Mouse (Mus musculus): ENCODE data around the gene Snx13. TPM values are rescaled to one million over a fixed set of nuclear protein-coding genes. Genes with fewer than 3 reads are reported as not detected.

Snx13 gene
- polyA plus RNA-seq, 1 experiment from 2014 or later = 35.3 TPM

- Histone ChIP-seq H3K27ac (replicated peaks in 1 of 2; ENCODE audit: control insufficient read depth in 1 of 2, insufficient read depth in 1 of 2, low read depth in 2 of 2, low read length in 2 of 2) (no peak overlapping the region), H3K4me2 (ENCODE audit: low read length) (no peak overlapping the region), H3K27me3 (ENCODE audit: control insufficient read depth, insufficient read depth, low read length) (no peaks in the 10 kb centered on the region), H3K9ac (ENCODE audit: low read length) (no peak overlapping the region), H3K4me3 (ENCODE audit: control insufficient read depth in 1 of 2, insufficient read depth in 1 of 2, low read depth in 1 of 2, low read length in 2 of 2) (no peak overlapping the region), H3K36me3 (ENCODE audit: control insufficient read depth, insufficient read depth, low read length) (no peaks in the 10 kb centered on the region), H3K9me3 (ENCODE audit: control insufficient read depth, low read length) (no peaks in the 10 kb centered on the region), H3K4me1 (ENCODE audit: control insufficient read depth in 2 of 2, insufficient read depth in 2 of 2, low read length in 2 of 2) (no peaks in the 10 kb centered on the region; a peak in 1 of 4 replicates)
- no peak for ATAC-seq (ENCODE audit: insufficient number of reproducible peaks, insufficient read depth, low FRiP score, low read depth)
- 71% methylated on average over 4 of the region's 4 CpGs for WGBS
Measured at GRCm38 (mm10) chr12:35025916-35026432, 21.0 kb upstream of the Snx13 start.

GRCm38 (mm10) chr12:35027533-35027932 lies 19.5 kb upstream of the Snx13 start:
- H3K36me3 ChIP-seq (ENCODE audit: control insufficient read depth, insufficient read depth, low read length) = no peaks in the 10 kb centered on the region

DNA sequence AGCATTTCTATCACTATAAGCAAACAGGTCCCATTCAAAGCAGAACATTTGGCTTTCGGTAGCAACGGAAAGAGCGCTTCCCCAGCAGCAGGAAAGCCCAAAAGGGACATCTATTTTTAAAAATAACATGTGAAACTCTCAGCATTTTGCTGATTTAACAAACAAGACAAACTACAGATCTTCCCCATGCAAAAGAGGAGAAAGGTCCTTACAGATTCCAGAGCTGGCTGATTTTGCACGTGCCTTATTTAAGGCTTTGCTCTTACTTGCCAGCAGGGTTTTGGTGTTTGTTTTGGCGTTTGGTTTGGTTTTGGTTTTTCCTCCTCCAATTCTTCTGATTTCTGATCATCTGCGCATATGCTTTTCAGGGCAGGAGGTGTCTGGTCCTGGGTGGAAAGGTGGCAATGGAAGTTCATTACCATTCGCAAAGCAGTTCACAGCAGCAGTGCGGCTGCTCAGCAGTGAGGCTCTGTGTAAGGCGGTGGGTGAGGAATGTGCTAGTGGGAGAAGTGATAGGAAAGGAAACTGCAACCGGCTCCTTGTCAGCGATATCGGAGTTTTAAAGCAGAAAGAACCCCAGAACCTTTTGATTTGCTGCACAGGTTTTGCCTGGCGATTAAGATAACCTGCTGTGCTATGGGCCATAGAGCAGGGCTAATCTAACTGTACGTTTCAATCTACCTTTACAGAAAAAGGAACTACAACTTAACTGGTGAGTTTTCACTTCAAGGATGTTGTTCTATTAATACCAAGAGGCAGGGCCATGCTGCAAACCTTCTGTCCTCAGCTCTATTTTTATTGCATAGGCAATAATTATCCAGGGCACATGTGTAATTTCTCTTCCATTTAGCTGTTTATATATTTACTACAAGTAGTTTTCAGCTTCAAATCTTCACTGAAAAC lies 8.1 kb upstream of the Snx13 start:
- no peaks in the 10 kb centered on the region for H3K36me3 ChIP-seq (ENCODE audit: control insufficient read depth, insufficient read depth, low read length)
- ATAC-seq (ENCODE audit: insufficient number of reproducible peaks, insufficient read depth, low FRiP score, low read depth) = no peak

More at GRCm38 (mm10) chr12:35027533-35027932, 19.5 kb upstream of the Snx13 start:
- 57% methylated on average over 1 of the region's 1 CpGs for WGBS
- Histone ChIP-seq H3K4me3 (ENCODE audit: control insufficient read depth in 1 of 2, insufficient read depth in 1 of 2, low read depth in 1 of 2, low read length in 2 of 2) (no peak overlapping the region), H3K9ac (ENCODE audit: low read length) (no peak overlapping the region), H3K27ac (replicated peaks in 1 of 2; ENCODE audit: control insufficient read depth in 1 of 2, insufficient read depth in 1 of 2, low read depth in 2 of 2, low read length in 2 of 2) (no peak overlapping the region), H3K4me1 (ENCODE audit: control insufficient read depth in 2 of 2, insufficient read depth in 2 of 2, low read length in 2 of 2) (no peaks in the 10 kb centered on the region), H3K4me2 (ENCODE audit: low read length) (no peak overlapping the region), H3K27me3 (ENCODE audit: control insufficient read depth, insufficient read depth, low read length) (no peaks in the 10 kb centered on the region), H3K9me3 (ENCODE audit: control insufficient read depth, low read length) (no peaks in the 10 kb centered on the region)
- no peak for ATAC-seq (ENCODE audit: insufficient number of reproducible peaks, insufficient read depth, low FRiP score, low read depth)

GRCm38 (mm10) chr12:35039571-35039936 lies 7.4 kb upstream of the Snx13 start:
- H3K36me3 ChIP-seq (ENCODE audit: control insufficient read depth, insufficient read depth, low read length) = no peaks in the 10 kb centered on the region
- peak overlapping the region; percentile 39 to 88; a peak in 3 of 4 replicates for H3K27ac ChIP-seq (replicated peaks in 1 of 2; ENCODE audit: control insufficient read depth in 1 of 2, insufficient read depth in 1 of 2, low read depth in 2 of 2, low read length in 2 of 2)
- 74% methylated on average over 5 of the region's 5 CpGs for WGBS
- H3K9ac ChIP-seq (ENCODE audit: low read length) = no peak overlapping the region
- no peaks in the 10 kb centered on the region for H3K27me3 ChIP-seq (ENCODE audit: control insufficient read depth, insufficient read depth, low read length)
- ATAC-seq (ENCODE audit: insufficient number of reproducible peaks, insufficient read depth, low FRiP score, low read depth) = no peak
- H3K9me3 ChIP-seq (ENCODE audit: control insufficient read depth, low read length) = no peaks in the 10 kb centered on the region
- peaks cover 0 to 15% of the 10 kb centered on the region in 2 experiments; a peak in 3 of 4 replicates for H3K4me1 ChIP-seq (ENCODE audit: control insufficient read depth in 2 of 2, insufficient read depth in 2 of 2, low read length in 2 of 2)
- H3K4me3 ChIP-seq (ENCODE audit: control insufficient read depth in 1 of 2, insufficient read depth in 1 of 2, low read depth in 1 of 2, low read length in 2 of 2) = no peak overlapping the region
- H3K4me2 ChIP-seq (ENCODE audit: low read length) = peak overlapping the region; percentile 71

More for the DNA sequence above, 8.1 kb upstream of the Snx13 start:
- Histone ChIP-seq H3K4me3 (ENCODE audit: control insufficient read depth in 1 of 2, insufficient read depth in 1 of 2, low read depth in 1 of 2, low read length in 2 of 2) (peak overlapping the region; percentile 36 to 40), H3K9ac (ENCODE audit: low read length) (peak overlapping the region; percentile 70), H3K27ac (replicated peaks in 1 of 2; ENCODE audit: control insufficient read depth in 1 of 2, insufficient read depth in 1 of 2, low read depth in 2 of 2, low read length in 2 of 2) (peak overlapping the region; percentile 77 to 88), H3K4me1 (ENCODE audit: control insufficient read depth in 2 of 2, insufficient read depth in 2 of 2, low read length in 2 of 2) (peaks cover 0 to 13% of the 10 kb centered on the region in 2 experiments; a peak in 3 of 4 replicates), H3K27me3 (ENCODE audit: control insufficient read depth, insufficient read depth, low read length) (no peaks in the 10 kb centered on the region), H3K4me2 (ENCODE audit: low read length) (peak overlapping the region; percentile 71), H3K9me3 (ENCODE audit: control insufficient read depth, low read length) (no peaks in the 10 kb centered on the region)
- WGBS = 9% methylated on average over 14 of the region's 14 CpGs

DNA sequence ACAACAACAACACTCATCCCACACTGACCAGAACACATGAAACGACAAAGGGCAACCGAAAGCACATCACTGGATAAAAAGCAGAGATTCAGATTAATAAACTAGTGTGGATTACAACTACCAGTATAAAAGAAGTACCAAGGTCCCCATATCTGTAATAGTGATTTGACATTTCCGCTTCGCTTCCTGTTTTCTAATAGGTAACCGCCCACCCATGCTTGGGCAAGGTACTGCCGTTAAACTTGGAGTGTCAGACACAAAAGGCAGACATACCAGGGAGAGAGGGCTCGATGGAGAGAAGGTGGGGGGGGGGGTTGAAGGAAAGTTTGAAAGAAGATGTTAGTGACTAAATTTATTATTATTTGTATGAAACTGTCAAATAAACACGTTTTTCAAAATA lies 5.0 kb upstream of the Snx13 start:
- no peak overlapping the region for H3K9ac ChIP-seq (ENCODE audit: low read length)
- no peaks in the 10 kb centered on the region for H3K36me3 ChIP-seq (ENCODE audit: control insufficient read depth, insufficient read depth, low read length)
- no peak overlapping the region for H3K27ac ChIP-seq (replicated peaks in 1 of 2; ENCODE audit: control insufficient read depth in 1 of 2, insufficient read depth in 1 of 2, low read depth in 2 of 2, low read length in 2 of 2)
- 74% methylated on average over 8 of the region's 8 CpGs for WGBS
- no peak overlapping the region for H3K4me3 ChIP-seq (ENCODE audit: control insufficient read depth in 1 of 2, insufficient read depth in 1 of 2, low read depth in 1 of 2, low read length in 2 of 2)
- ATAC-seq (ENCODE audit: insufficient number of reproducible peaks, insufficient read depth, low FRiP score, low read depth) = no peak
- peaks cover 0 to 18% of the 10 kb centered on the region in 2 experiments; a peak in 3 of 4 replicates for H3K4me1 ChIP-seq (ENCODE audit: control insufficient read depth in 2 of 2, insufficient read depth in 2 of 2, low read length in 2 of 2)
- H3K9me3 ChIP-seq (ENCODE audit: control insufficient read depth, low read length) = no peaks in the 10 kb centered on the region
- no peak overlapping the region for H3K4me2 ChIP-seq (ENCODE audit: low read length)
- no peaks in the 10 kb centered on the region for H3K27me3 ChIP-seq (ENCODE audit: control insufficient read depth, insufficient read depth, low read length)

DNA sequence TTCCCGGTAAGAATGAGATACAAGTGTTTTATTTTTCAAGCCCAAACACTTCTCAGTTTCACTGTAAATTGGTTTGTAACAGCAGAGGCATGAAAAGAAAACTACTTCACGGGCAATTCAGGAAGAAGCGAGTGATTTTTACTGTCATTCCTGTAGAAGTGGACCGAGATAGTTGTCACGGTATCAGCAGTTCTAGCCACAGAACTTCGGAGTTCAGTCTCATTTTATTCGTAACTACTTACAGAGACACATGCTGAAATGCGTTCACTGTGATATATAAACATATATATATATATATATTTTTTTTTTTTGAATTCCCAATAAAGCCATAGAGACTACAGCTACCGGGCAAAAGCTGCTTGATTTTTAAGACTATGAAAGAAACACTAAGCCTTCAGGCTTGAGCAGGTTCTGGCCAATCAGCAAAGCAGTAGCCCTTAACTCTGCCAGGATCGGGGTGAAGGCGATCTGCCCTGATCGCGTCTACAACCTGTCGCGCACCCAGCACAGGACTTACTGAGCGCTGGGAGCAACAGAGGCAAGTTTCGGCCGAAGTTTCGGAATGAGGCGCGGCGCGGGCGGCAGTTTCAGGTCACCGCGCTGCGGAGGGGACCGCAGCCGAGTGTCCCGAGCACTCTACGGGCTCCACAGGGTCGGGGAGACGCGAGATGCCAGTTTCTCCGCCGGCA lies 532 bp upstream of the Snx13 start:
- ATAC-seq (ENCODE audit: insufficient number of reproducible peaks, insufficient read depth, low FRiP score, low read depth) = peak; percentile 68
- WGBS = under 1% methylated on average over 36 of the region's 36 CpGs

DNA sequence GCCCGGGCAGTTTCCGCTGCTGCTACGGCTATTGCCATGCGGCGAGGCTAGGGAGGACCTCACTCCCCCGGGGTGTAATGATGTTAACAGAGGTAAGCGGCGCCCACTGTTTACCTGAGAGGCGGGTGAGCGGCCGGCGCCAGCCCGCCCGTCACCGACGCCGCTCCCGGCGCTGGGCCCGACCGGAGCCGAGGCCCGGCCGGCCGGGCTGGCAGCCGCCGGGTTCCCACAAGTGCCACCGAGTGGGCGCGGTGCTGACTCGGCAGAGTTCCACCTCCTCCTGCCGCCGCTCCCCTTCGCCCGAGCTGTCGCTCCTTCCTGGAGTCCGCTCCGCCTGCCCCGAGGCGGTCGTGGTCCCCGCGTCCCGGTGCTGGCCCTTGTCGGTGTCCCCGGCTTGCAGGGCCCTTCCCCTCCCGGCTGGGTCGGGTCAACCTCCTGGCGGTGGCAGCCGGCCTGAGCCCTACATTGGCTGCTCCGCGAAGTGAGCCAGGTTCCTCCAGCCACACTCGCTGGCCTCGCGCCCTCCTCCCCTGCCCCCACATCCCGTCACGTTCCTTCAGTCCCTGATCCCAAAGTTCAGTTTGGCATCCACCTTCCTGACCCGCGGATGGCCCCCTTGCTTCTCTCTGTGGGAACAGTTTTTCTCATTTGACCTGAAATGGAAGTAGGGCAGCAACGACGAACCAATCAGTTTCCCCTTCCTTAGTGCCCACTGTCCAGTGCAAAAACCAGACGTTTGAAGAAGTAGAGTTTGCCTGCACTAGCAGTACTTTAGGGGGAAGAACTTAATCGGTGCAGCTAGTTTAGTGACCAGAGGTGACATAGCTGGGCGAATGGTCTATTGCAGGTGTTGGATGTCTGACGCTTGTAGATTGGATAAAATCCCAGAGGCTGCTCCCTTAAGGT lies 587 bp downstream of the Snx13 start:
- Histone ChIP-seq H3K4me1 (ENCODE audit: control insufficient read depth in 2 of 2, insufficient read depth in 2 of 2, low read length in 2 of 2) (peaks cover 2 to 36% of the 10 kb centered on the region in 2 experiments), H3K9me3 (ENCODE audit: control insufficient read depth, low read length) (no peaks in the 10 kb centered on the region), H3K9ac (ENCODE audit: low read length) (peak overlapping the region; percentile 97), H3K4me2 (ENCODE audit: low read length) (peak overlapping the region; percentile 80), H3K4me3 (ENCODE audit: control insufficient read depth in 1 of 2, insufficient read depth in 1 of 2, low read depth in 1 of 2, low read length in 2 of 2) (peak overlapping the region; percentile 86 to 96), H3K27ac (replicated peaks in 1 of 2; ENCODE audit: control insufficient read depth in 1 of 2, insufficient read depth in 1 of 2, low read depth in 2 of 2, low read length in 2 of 2) (peak overlapping the region; percentile 90 to 97), H3K27me3 (ENCODE audit: control insufficient read depth, insufficient read depth, low read length) (no peaks in the 10 kb centered on the region), H3K36me3 (ENCODE audit: control insufficient read depth, insufficient read depth, low read length) (no peaks in the 10 kb centered on the region)
- 1% methylated on average over 63 of the region's 65 CpGs for WGBS
- peak; percentile 46 for ATAC-seq (ENCODE audit: insufficient number of reproducible peaks, insufficient read depth, low FRiP score, low read depth)

More for the DNA sequence above, 532 bp upstream of the Snx13 start:
- Histone ChIP-seq H3K36me3 (ENCODE audit: control insufficient read depth, insufficient read depth, low read length) (no peaks in the 10 kb centered on the region), H3K27ac (replicated peaks in 1 of 2; ENCODE audit: control insufficient read depth in 1 of 2, insufficient read depth in 1 of 2, low read depth in 2 of 2, low read length in 2 of 2) (peak overlapping the region; percentile 47 to 97), H3K9ac (ENCODE audit: low read length) (peak overlapping the region; percentile 97), H3K4me2 (ENCODE audit: low read length) (peak overlapping the region; percentile 75), H3K27me3 (ENCODE audit: control insufficient read depth, insufficient read depth, low read length) (no peaks in the 10 kb centered on the region), H3K4me1 (ENCODE audit: control insufficient read depth in 2 of 2, insufficient read depth in 2 of 2, low read length in 2 of 2) (peaks cover 2 to 34% of the 10 kb centered on the region in 2 experiments), H3K9me3 (ENCODE audit: control insufficient read depth, low read length) (no peaks in the 10 kb centered on the region), H3K4me3 (ENCODE audit: control insufficient read depth in 1 of 2, insufficient read depth in 1 of 2, low read depth in 1 of 2, low read length in 2 of 2) (peak overlapping the region; percentile 86 to 96)

Measured in heart, embryonic 14.5 days (tissue).